Mouse (Mus musculus): ENCODE results near the gene Lep.

Gene Lep

GRCm38 (mm10) chr6:29117417-29118104, 57.5 kb downstream of the Lep start:
- no peak for DNase-seq (ENCODE audit: low read depth, low spot score)

DNA sequence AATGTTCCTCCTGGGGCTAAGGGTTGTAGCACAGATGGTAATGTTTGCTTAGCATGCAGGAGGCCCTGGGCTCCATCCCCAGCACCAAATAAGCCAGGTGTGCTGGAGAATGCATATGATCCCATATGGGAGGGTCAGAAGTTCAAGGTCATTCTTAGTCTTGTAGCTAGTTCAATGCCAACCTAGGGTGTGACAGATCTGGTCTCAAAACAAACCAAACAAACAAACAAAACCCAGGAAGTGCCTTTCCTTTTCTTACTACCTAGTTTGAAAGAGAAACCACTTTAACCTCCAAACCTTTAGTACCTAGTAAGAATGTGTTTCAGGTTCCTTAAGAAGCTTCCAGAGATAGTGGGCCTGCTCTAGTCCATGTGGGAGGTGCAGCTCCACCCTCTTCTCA, 58.2 kb downstream of the Lep start:
- no peak for DNase-seq (ENCODE audit: low read depth, low spot score)

GRCm38 (mm10) chr6:29118963-29119362, 58.9 kb downstream of the Lep start:
- DNase-seq (ENCODE audit: low read depth, low spot score), result no peak

DNA sequence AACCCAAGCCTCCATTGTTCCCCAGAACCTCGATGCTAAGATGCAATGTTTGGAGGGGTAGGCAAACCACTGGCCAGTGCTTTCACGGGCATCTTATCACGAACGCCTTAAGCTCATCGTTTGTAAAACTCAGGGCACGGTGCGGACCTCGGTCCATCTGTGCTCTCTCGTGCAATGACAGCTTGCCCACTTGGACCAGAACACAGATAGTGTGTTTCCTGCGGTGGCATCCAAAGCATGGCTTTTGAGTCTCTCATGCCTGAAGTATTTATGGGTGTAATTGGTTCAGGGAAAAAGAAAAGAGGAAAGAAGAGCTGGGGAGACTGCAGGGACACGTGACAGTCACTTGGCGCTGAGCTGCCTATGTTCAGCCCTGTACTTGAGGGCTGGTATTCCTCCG, 60.0 kb downstream of the Lep start:
- DNase-seq (ENCODE audit: low read depth, low spot score), result no peak

Measured in CD4-positive helper T cell, adult 2 months (primary cell).